Mouse (Mus musculus) stomach, adult 2 months (tissue): ENCODE results near the gene BC051665. TPM values are rescaled to one million over a fixed set of nuclear protein-coding genes. Genes with fewer than 3 reads are reported as not detected.

ENCODE experiments used
- polyA plus RNA-seq: library from polyadenylated mRNA; depleted of rRNA; stranded (reverse); fragments of >200 nt; gene quantifications from 2 replicates; pipeline ENCODE4 v1.2.3, GENCODE M21; 2012; rRNA removed

Gene BC051665
- not detected in 2 replicates for polyA plus RNA-seq

DNA sequence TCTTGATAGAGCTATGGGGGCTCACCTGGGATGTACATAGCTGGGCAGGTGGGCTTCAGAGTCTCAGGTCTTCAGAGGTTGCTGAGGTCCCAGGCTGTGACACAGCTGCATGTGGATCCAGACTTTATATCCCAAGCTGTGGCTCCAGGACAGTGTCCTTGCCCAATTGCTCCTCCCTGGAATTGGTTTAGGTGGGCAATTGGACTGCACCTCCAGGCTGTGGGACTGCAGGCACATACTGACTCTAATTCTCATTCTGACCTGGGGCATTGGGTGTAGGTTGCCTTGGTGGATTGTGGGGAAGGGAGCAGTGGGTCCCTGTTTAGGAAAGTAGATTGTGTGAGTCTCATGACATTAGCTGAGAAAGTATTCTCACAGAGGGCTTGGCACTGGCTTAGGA, at the start of gene BC051665:
Gene BC051665, minus strand, starts transcription at position 101 of the 400 bp plus-strand sequence.

DNA sequence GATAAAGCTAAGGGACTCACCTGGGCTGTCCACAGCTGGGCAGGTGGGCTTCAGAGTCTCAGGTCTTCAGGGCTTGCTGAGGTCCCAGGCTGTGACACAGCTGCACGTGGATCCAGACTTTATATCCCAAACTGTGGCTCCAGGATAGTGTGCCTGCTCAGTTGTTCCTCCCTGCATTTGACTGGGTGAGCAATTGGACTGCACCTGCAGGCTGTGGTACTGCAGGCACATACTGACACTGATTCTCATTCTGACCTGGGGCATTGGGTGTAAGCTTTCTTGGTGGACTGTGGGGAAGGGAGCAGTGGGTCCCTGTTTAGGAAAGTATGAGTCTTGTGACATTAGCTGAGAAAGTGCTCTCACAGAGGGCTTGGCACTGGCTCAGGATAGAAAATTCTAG, 16.6 kb upstream of the BC051665 start, which contains the start of gene Ctsll3:
Gene Ctsll3, minus strand, starts transcription at position 101 of the 400 bp plus-strand sequence.

Other genes with a start within 250 kb of the BC051665 start
- gene Dapk1, start 184.4 kb downstream of the BC051665 start, polyA plus RNA-seq = 6.9 and 9.0 TPM in 2 replicates
- gene Ctsll3, start 16.5 kb upstream of the BC051665 start, polyA plus RNA-seq = not detected in 2 replicates
- not detected in 2 replicates for gene 4930486L24Rik, start 78.1 kb upstream of the BC051665 start, polyA plus RNA-seq
- not detected in 2 replicates for gene Gm49392, start 110.5 kb upstream of the BC051665 start, polyA plus RNA-seq
- gene Ctla2b, start 111.1 kb upstream of the BC051665 start, polyA plus RNA-seq = 0.10 and 0.53 TPM in 2 replicates
- gene Tpbpb, start 118.5 kb upstream of the BC051665 start, polyA plus RNA-seq = not detected in 2 replicates
- gene Gm49393, start 149.2 kb upstream of the BC051665 start, polyA plus RNA-seq = not detected in 2 replicates
- 0.08 and 0.12 TPM in 2 replicates for gene Gm49391, start 150.2 kb upstream of the BC051665 start, polyA plus RNA-seq
- gene Ctla2a, start 150.3 kb upstream of the BC051665 start, polyA plus RNA-seq = 0.63 and 1.1 TPM in 2 replicates
- gene Tpbpa, start 155.6 kb upstream of the BC051665 start, polyA plus RNA-seq = not detected in 2 replicates
- not detected in 2 replicates for gene Ctsj, start 219.6 kb upstream of the BC051665 start, polyA plus RNA-seq